Mouse (Mus musculus): ENCODE measurements around the gene Calcoco1. TPM values are rescaled to one million over a fixed set of nuclear protein-coding genes. Genes with fewer than 3 reads are reported as not detected.

Calcoco1 gene
- total RNA-seq, 2 experiments from 2014 or later = 12.2 to 23.7 TPM

Other genes with a start within 250 kb of the Calcoco1 start
- not detected in 2 replicates for gene Gm10337, start 218.5 kb downstream of the Calcoco1 start, total RNA-seq (2015)
- gene Gm10337, start 218.5 kb downstream of the Calcoco1 start, total RNA-seq (2017) = not detected in 2 replicates
- 0.09 and 0.27 TPM in 2 replicates for gene Map3k12, start 205.1 kb downstream of the Calcoco1 start, total RNA-seq (2015)
- 0.33 and 0.85 TPM in 2 replicates for gene Map3k12, start 205.1 kb downstream of the Calcoco1 start, total RNA-seq (2017)
- gene Tarbp2, start 204.0 kb downstream of the Calcoco1 start, total RNA-seq (2015) = 10.7 and 14.1 TPM in 2 replicates
- gene Tarbp2, start 204.0 kb downstream of the Calcoco1 start, total RNA-seq (2017) = 19.4 and 21.2 TPM in 2 replicates
- 2.8 and 5.0 TPM in 2 replicates for gene Npff, start 197.2 kb downstream of the Calcoco1 start, total RNA-seq (2015)
- 0.81 TPM in 1 of 2 replicates, not detected in the other for gene Npff, start 197.2 kb downstream of the Calcoco1 start, total RNA-seq (2017)
- not detected in 2 replicates for gene Gm28047, start 97.1 kb downstream of the Calcoco1 start, total RNA-seq (2015)
- not detected in 2 replicates for gene Gm28047, start 97.1 kb downstream of the Calcoco1 start, total RNA-seq (2017)
- 123 and 142 TPM in 2 replicates for gene Atf7, start 96.7 kb downstream of the Calcoco1 start, total RNA-seq (2015)
- 23.6 and 45.8 TPM in 2 replicates for gene Atf7, start 96.7 kb downstream of the Calcoco1 start, total RNA-seq (2017)
- gene Atp5g2, start 49.8 kb downstream of the Calcoco1 start, total RNA-seq (2015) = 43.8 and 46.5 TPM in 2 replicates
- gene Atp5g2, start 49.8 kb downstream of the Calcoco1 start, total RNA-seq (2017) = 44.3 and 47.5 TPM in 2 replicates
- not detected in 2 replicates for gene Hoxc13, start 198.9 kb upstream of the Calcoco1 start, total RNA-seq (2015)
- not detected in 2 replicates for gene Hoxc13, start 198.9 kb upstream of the Calcoco1 start, total RNA-seq (2017)
- gene Hoxc12, start 214.6 kb upstream of the Calcoco1 start, total RNA-seq (2015) = not detected in 2 replicates
- gene Hoxc12, start 214.6 kb upstream of the Calcoco1 start, total RNA-seq (2017) = not detected in 2 replicates
- gene Hoxc11, start 232.2 kb upstream of the Calcoco1 start, total RNA-seq (2015) = not detected in 2 replicates
- gene Hoxc11, start 232.2 kb upstream of the Calcoco1 start, total RNA-seq (2017) = not detected in 2 replicates
- not detected in 2 replicates for gene Hoxc10, start 244.6 kb upstream of the Calcoco1 start, total RNA-seq (2015)
- not detected in 2 replicates for gene Hoxc10, start 244.6 kb upstream of the Calcoco1 start, total RNA-seq (2017)
- not detected in 2 replicates for gene Hoxc5, start 245.3 kb upstream of the Calcoco1 start, total RNA-seq (2015)
- not detected in 2 replicates for gene Hoxc5, start 245.3 kb upstream of the Calcoco1 start, total RNA-seq (2017)